Mouse (Mus musculus): ENCODE data around the gene 2010111I01Rik. TPM values are rescaled to one million over a fixed set of nuclear protein-coding genes. Genes with fewer than 3 reads are reported as not detected.
A peak's percentile ranks its signal among the peaks of the same experiment; 100 is the strongest.

2010111I01Rik gene
- polyA plus RNA-seq, 1 experiment from 2014 or later = 144 TPM

DNA sequence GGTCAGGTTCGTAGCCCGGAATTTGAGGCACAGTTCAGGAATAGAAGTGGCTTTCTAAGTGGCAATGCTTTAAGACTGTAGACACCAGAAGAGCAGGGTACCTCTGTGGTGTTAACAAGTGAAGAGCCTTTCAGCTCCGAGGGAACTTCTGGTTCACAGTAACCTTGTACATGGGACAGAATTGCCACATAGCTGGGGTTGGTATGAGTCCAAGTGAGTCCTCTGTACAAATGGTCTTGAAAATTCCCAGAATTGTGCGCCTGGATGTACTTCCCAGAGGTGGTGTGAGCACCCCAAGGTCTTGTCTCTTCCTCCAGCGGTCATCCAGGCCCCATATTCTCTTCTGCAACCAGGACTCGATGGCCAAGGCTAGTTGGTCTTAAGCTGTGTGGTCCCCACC, 326.3 kb downstream of the 2010111I01Rik start:
- Histone ChIP-seq H3K4me2 (ENCODE audit: low read depth, low read length) (no peak overlapping the region), H3K36me3 (ENCODE audit: control insufficient read depth, insufficient read depth, low read length) (peaks cover 82% of the 10 kb centered on the region), H3K27ac (replicated peaks; ENCODE audit: low read depth, low read length) (no peak overlapping the region), H3K27me3 (replicated peaks; ENCODE audit: control insufficient read depth, insufficient read depth, low read length) (no peaks in the 10 kb centered on the region), H3K9me3 (ENCODE audit: control insufficient read depth, low read length) (no peaks in the 10 kb centered on the region), H3K4me1 (ENCODE audit: control insufficient read depth, insufficient read depth, low read length) (peaks cover 30% of the 10 kb centered on the region), H3K4me3 (ENCODE audit: low read depth, low read length) (no peak overlapping the region), H3K9ac (ENCODE audit: low read depth, low read length) (no peak overlapping the region)
- DNase-seq (ENCODE audit: low spot score) (no peak), ATAC-seq (ENCODE audit: low read depth) (no peak)
- 92% methylated on average over 6 of the region's 6 CpGs for WGBS

DNA sequence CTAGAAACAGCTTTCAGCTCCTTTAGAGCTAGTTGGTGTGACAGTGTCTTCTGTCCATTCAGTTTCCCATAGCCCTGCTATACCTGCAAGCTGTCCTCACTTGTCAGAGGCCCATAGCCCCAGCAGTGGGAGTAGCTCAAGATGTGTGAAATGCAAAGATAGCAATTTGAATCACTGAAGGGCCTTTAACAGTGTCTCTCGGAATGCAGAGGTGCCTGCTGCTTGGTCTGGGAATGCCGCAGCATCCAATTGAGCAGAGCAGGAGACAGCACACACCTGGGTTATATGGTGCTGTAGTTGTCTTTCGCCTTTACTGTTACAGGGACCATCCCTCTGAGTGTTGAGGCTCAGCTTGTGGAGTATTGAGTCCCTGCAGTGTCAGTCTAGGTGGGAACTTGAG, 329.0 kb downstream of the 2010111I01Rik start:
- H3K36me3 ChIP-seq (ENCODE audit: control insufficient read depth, insufficient read depth, low read length) = peaks cover 82% of the 10 kb centered on the region
- no peak for ATAC-seq (ENCODE audit: low read depth)
- H3K9ac ChIP-seq (ENCODE audit: low read depth, low read length) = 0 out of 2 replicates have a peak overlapping the region, but pooled peaks have one; percentile 22
- peaks cover 16% of the 10 kb centered on the region for H3K4me1 ChIP-seq (ENCODE audit: control insufficient read depth, insufficient read depth, low read length)
- WGBS = 54% methylated on average over 3 of the region's 3 CpGs
- H3K27ac ChIP-seq (replicated peaks; ENCODE audit: low read depth, low read length) = peak overlapping the region; percentile 30; the same call in 1 of the 2 replicates
- no peak overlapping the region for H3K4me3 ChIP-seq (ENCODE audit: low read depth, low read length)
- H3K27me3 ChIP-seq (replicated peaks; ENCODE audit: control insufficient read depth, insufficient read depth, low read length) = no peaks in the 10 kb centered on the region
- no peak overlapping the region for H3K4me2 ChIP-seq (ENCODE audit: low read depth, low read length)
- H3K9me3 ChIP-seq (ENCODE audit: control insufficient read depth, low read length) = no peaks in the 10 kb centered on the region
- no peak for DNase-seq (ENCODE audit: low spot score)

DNA sequence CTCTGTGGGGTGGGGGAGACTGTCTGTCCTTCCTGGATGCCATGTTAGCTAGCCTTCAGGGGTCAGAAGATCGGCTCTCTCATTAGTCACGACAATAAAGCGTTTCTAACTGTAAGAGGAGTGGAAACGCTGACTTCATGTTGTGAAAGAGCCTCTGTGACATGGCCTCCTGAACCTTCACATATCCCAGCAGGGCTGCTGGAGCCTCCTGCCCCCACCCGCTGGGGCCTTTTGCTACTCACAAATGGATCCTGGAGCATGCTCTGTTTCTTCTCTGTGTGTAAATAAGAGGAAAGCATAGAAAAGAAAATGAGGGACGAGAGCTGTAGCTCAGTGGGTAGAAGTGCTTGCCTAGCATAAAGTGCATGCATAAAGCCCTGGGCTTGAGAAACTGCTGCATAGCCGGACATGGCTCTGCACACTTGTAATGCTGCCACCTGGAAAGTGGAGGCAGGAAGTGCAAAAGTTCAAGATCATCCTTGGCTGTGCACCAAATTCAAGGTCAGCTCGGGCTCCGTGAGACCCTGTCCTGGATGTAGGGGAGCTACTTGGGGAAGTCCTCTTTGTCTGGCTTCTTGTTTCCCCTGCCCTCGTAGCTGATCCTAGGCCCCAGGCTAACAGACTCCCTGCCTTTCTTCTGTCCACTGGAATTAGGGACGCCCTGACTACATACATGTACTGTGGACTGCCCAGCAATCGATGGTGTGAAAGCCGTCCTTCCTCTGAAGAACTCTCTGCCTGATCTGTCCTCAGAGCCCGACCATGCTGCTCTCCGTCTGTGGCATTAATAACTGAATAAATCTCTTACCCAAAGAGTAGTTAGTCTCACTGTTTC, 329.9 kb downstream of the 2010111I01Rik start:
- Histone ChIP-seq H3K4me3 (ENCODE audit: low read depth, low read length) (no peak overlapping the region), H3K9ac (ENCODE audit: low read depth, low read length) (peak overlapping the region; percentile 25), H3K27me3 (replicated peaks; ENCODE audit: control insufficient read depth, insufficient read depth, low read length) (no peaks in the 10 kb centered on the region), H3K27ac (replicated peaks; ENCODE audit: low read depth, low read length) (peak overlapping the region; percentile 30), H3K9me3 (ENCODE audit: control insufficient read depth, low read length) (no peaks in the 10 kb centered on the region), H3K4me2 (ENCODE audit: low read depth, low read length) (no peak overlapping the region), H3K4me1 (ENCODE audit: control insufficient read depth, insufficient read depth, low read length) (peaks cover 10% of the 10 kb centered on the region; the same call in 1 of the 2 replicates), H3K36me3 (ENCODE audit: control insufficient read depth, insufficient read depth, low read length) (peaks cover 81% of the 10 kb centered on the region)
- 35% methylated on average over 15 of the region's 15 CpGs for WGBS
- DNase-seq (ENCODE audit: low spot score) (peak; percentile 71), ATAC-seq (ENCODE audit: low read depth) (peak; percentile 37; the same call in 1 of the 2 replicates)

DNA sequence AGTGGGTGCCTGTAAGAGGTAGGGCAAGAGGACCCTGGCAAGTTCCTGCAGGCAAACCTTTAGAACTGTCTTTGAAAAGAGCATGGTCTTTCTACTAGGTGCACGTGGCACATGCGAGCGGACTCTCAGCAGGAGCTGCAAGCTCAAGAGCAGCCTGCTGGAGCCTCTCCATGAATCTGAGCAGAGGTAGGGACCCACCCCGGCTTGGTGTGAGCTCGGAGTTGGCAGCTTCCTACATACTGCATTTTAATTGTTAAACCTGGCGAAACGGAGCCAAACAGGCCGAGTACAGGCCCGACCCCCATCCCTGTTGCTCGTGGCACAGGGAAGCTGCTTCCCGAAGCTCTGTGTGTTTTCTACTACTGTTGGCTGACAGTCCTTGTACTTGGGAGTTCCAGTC, 331.6 kb downstream of the 2010111I01Rik start:
- no peak overlapping the region for H3K4me2 ChIP-seq (ENCODE audit: low read depth, low read length)
- ATAC-seq (ENCODE audit: low read depth) (no peak), DNase-seq (ENCODE audit: low spot score) (no peak)
- no peak overlapping the region for H3K27ac ChIP-seq (replicated peaks; ENCODE audit: low read depth, low read length)
- H3K9me3 ChIP-seq (ENCODE audit: control insufficient read depth, low read length) = no peaks in the 10 kb centered on the region
- H3K9ac ChIP-seq (ENCODE audit: low read depth, low read length) = no peak overlapping the region
- H3K27me3 ChIP-seq (replicated peaks; ENCODE audit: control insufficient read depth, insufficient read depth, low read length) = no peaks in the 10 kb centered on the region
- peaks cover 81% of the 10 kb centered on the region for H3K36me3 ChIP-seq (ENCODE audit: control insufficient read depth, insufficient read depth, low read length)
- H3K4me1 ChIP-seq (ENCODE audit: control insufficient read depth, insufficient read depth, low read length) = peaks cover 10% of the 10 kb centered on the region; the same call in 1 of the 2 replicates
- no peak overlapping the region for H3K4me3 ChIP-seq (ENCODE audit: low read depth, low read length)
- WGBS = 85% methylated on average over 11 of the region's 11 CpGs

DNA sequence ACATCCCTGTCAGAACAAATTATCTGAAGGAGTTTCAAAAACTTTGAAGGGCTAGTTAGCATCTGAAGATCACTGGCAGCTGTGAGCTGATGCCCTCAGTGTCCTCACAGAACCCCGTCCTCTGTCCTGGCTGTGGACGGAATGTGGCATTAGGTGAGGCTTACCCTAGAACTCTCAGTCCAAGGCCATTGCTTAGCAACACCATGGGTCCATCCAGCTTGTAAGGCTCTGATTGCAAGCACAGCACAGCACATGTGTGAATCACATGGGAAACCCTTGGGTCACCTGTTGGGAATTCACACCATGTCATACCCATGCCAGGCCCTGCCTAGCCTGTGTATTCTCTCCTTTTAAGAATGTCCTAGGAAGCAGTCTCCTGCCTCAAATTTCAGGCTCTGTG, 332.3 kb downstream of the 2010111I01Rik start:
- DNase-seq (ENCODE audit: low spot score) (no peak), ATAC-seq (ENCODE audit: low read depth) (no peak)
- Histone ChIP-seq H3K9ac (ENCODE audit: low read depth, low read length) (no peak overlapping the region), H3K4me3 (ENCODE audit: low read depth, low read length) (no peak overlapping the region), H3K27ac (replicated peaks; ENCODE audit: low read depth, low read length) (no peak overlapping the region), H3K4me2 (ENCODE audit: low read depth, low read length) (no peak overlapping the region), H3K4me1 (ENCODE audit: control insufficient read depth, insufficient read depth, low read length) (0 out of 2 replicates have a peak, but pooled peaks cover 6% of the 10 kb centered on the region), H3K27me3 (replicated peaks; ENCODE audit: control insufficient read depth, insufficient read depth, low read length) (no peaks in the 10 kb centered on the region), H3K9me3 (ENCODE audit: control insufficient read depth, low read length) (no peaks in the 10 kb centered on the region), H3K36me3 (ENCODE audit: control insufficient read depth, insufficient read depth, low read length) (peaks cover 81% of the 10 kb centered on the region)
- WGBS = 83% methylated on average over 2 of the region's 2 CpGs

DNA sequence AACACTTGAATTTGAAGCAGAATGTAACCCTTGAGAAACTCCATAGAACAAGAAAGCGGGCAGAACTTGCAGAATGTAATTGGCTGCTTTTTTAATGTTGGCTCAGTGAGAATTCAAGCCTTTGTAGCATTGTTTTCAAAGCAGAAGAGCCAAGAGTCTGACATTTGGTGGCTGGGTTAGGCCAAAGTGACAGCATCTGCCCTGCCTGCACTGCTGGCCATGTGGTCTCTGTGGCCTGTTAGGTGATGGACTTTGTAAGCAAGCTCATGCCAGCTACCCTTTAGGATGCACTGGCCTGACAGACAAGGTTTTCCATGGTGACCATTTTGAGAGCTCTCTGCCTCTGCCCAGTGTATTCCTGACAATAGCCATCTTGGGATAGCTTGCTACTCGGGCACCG, 333.2 kb downstream of the 2010111I01Rik start:
- peaks cover 83% of the 10 kb centered on the region for H3K36me3 ChIP-seq (ENCODE audit: control insufficient read depth, insufficient read depth, low read length)
- no peak overlapping the region for H3K27ac ChIP-seq (replicated peaks; ENCODE audit: low read depth, low read length)
- H3K27me3 ChIP-seq (replicated peaks; ENCODE audit: control insufficient read depth, insufficient read depth, low read length) = no peaks in the 10 kb centered on the region
- no peak for DNase-seq (ENCODE audit: low spot score)
- ATAC-seq (ENCODE audit: low read depth) = no peak
- H3K9me3 ChIP-seq (ENCODE audit: control insufficient read depth, low read length) = no peaks in the 10 kb centered on the region
- no peak overlapping the region for H3K4me3 ChIP-seq (ENCODE audit: low read depth, low read length)
- 93% methylated on average over 3 of the region's 3 CpGs for WGBS
- H3K9ac ChIP-seq (ENCODE audit: low read depth, low read length) = no peak overlapping the region
- no peak overlapping the region for H3K4me2 ChIP-seq (ENCODE audit: low read depth, low read length)
- H3K4me1 ChIP-seq (ENCODE audit: control insufficient read depth, insufficient read depth, low read length) = 0 out of 2 replicates have a peak, but pooled peaks cover 6% of the 10 kb centered on the region

DNA sequence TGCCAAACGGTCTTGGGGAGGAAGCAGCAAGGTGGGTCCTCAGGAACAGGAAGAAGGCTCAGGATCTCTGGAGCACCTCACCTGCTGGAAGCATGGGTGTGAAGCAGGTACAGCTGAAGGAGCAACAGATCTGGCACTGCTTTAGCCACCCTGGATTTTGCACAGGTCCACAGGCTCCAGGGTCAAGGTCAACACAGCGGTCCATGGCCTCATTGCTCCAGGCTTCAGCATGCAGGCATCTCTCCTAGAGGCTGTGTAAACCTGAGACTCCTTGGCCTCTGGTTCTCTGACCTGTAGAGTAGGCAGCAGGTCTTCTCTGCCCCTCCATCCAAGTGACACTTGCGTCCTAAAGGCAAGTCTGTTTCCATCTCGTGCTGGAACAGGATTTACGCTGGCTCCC, 334.2 kb downstream of the 2010111I01Rik start:
- Histone ChIP-seq H3K27ac (replicated peaks; ENCODE audit: low read depth, low read length) (no peak overlapping the region), H3K9ac (ENCODE audit: low read depth, low read length) (no peak overlapping the region), H3K4me1 (ENCODE audit: control insufficient read depth, insufficient read depth, low read length) (0 out of 2 replicates have a peak, but pooled peaks cover 4% of the 10 kb centered on the region), H3K4me3 (ENCODE audit: low read depth, low read length) (no peak overlapping the region), H3K4me2 (ENCODE audit: low read depth, low read length) (no peak overlapping the region), H3K9me3 (ENCODE audit: control insufficient read depth, low read length) (no peaks in the 10 kb centered on the region), H3K27me3 (replicated peaks; ENCODE audit: control insufficient read depth, insufficient read depth, low read length) (no peaks in the 10 kb centered on the region), H3K36me3 (ENCODE audit: control insufficient read depth, insufficient read depth, low read length) (peaks cover 91% of the 10 kb centered on the region)
- DNase-seq (ENCODE audit: low spot score) (no peak), ATAC-seq (ENCODE audit: low read depth) (no peak)
- 82% methylated on average over 4 of the region's 5 CpGs for WGBS

DNA sequence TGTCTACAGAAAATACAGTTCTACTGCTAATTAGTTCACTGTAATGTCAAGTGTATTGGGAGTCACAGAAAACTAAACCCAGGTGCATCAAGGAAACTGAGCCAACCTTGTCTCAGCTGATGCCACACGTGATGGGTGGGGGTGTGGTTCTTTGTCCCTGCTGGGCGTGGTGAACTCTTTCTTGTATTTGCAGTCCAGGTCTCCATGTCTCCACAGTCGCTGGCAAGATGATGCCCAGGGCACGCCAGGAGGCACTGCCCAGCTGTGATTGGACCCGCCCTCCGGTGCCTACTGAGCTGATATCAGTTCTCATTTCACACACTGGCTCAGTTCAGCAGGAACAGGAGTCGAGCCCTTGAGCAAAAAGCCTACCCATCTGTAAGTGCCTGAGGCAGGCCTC, 336.2 kb downstream of the 2010111I01Rik start:
- DNase-seq (ENCODE audit: low spot score) (no peak), ATAC-seq (ENCODE audit: low read depth) (no peak)
- Histone ChIP-seq H3K27ac (replicated peaks; ENCODE audit: low read depth, low read length) (no peak overlapping the region), H3K27me3 (replicated peaks; ENCODE audit: control insufficient read depth, insufficient read depth, low read length) (no peaks in the 10 kb centered on the region), H3K4me3 (ENCODE audit: low read depth, low read length) (no peak overlapping the region), H3K36me3 (ENCODE audit: control insufficient read depth, insufficient read depth, low read length) (peaks cover 90% of the 10 kb centered on the region), H3K4me1 (ENCODE audit: control insufficient read depth, insufficient read depth, low read length) (no peaks in the 10 kb centered on the region), H3K9me3 (ENCODE audit: control insufficient read depth, low read length) (no peaks in the 10 kb centered on the region), H3K9ac (ENCODE audit: low read depth, low read length) (no peak overlapping the region), H3K4me2 (ENCODE audit: low read depth, low read length) (no peak overlapping the region)
- 70% methylated on average over 7 of the region's 7 CpGs for WGBS

Data from embryonic facial prominence, embryonic 14.5 days (tissue).